Mouse (Mus musculus): ENCODE data around the gene Bsph1. TPM values are rescaled to one million over a fixed set of nuclear protein-coding genes. Genes with fewer than 3 reads are reported as not detected.
A peak's percentile ranks its signal among the peaks of the same experiment; 100 is the strongest.
"Not testable (repeated sequence)": the region's sequence is repeated elsewhere in the genome, so short reads cannot be mapped to it uniquely, and the experiment has no call there.

The Bsph1 gene
- total RNA-seq (2021), result not detected
- long read RNA-seq, result 0 reads

- not testable (repeated sequence) for DNase-seq (ENCODE audit: low spot score in 2 of 2)
These were observed at the start of gene Bsph1 for GRCm38 (mm10) chr7:13450541-13450940. TSS of gene Bsph1 (plus strand) at chr7:13450841.

GRCm38 (mm10) chr7:13511539-13511938 lies 60.9 kb downstream of the Bsph1 start:
- peak; percentile 3 to 16 for DNase-seq (ENCODE audit: low spot score in 2 of 2)

Other genes starting within 250 kb of the Bsph1 start
- gene Vmn1r89, start 237.8 kb upstream of the Bsph1 start, total RNA-seq (2021), result not detected
- gene Lig1, start 173.6 kb upstream of the Bsph1 start, total RNA-seq (2021), result 10 to 100 TPM; 11.0 to 14.7 TPM
- gene Zswim9, start 172.1 kb upstream of the Bsph1 start, total RNA-seq (2021), result 10 to 100 TPM; 11.4 to 12.8 TPM
- gene Pla2g4c, start 126.2 kb upstream of the Bsph1 start, total RNA-seq (2021), result 1 to 10 TPM in 1 of 2 experiments, under 1 TPM in 1; 0.21 to 1.1 TPM
- gene Cabp5, start 52.7 kb upstream of the Bsph1 start, total RNA-seq (2021), result under 1 TPM; 0.25 to 0.89 TPM
- gene Bsph2, start 120.2 kb downstream of the Bsph1 start, total RNA-seq (2021), result not detected
- not detected for gene Sult2a5, start 173.1 kb downstream of the Bsph1 start, total RNA-seq (2021)

Data from layer of hippocampus, postnatal 10 days (tissue).